Mouse (Mus musculus): ENCODE results near the gene Prdx6b. TPM values are rescaled to one million over a fixed set of nuclear protein-coding genes. Genes with fewer than 3 reads are reported as not detected.

Gene Prdx6b
- polyA plus RNA-seq, 1 experiment from 2014 or later = 0.12 TPM

DNA sequence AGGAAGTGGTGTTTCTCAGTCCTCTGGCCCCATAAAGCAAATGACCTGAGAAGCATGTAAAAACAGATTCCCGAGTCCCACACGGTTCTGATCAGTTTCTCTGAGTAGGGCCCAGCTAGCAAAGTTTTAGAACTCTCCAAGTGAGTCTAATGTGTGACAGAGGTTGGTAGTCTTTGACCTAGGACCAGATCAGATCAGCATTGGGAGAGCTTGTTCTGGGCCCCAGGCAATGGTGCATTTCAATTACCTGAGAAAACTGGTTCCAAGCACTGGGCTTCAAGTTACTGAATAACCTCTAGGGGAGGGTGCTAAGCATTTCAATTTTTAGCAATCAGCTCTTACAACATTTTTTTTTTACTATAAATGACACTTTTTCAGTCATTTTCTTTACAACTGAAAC is 10.1 kb upstream of the Prdx6b start:
- peaks cover 33% of the 10 kb centered on the region for H3K27me3 ChIP-seq
- CTCF ChIA-PET = interaction anchor here (1.1 to 1.6 kb wide), 4 partner anchors 15 to 417 kb away, joined by 3 to 5 read pairs (median 3); no protein-coding TSS in a partner anchor
- TF ChIP-seq CTCF (IDR thresholded peaks at IDR 0.05) = no peak
- DNase-seq (ENCODE audit: low read depth, low spot score) (no peak), ATAC-seq (no peak)
- in situ Hi-C loops (cut with MboI; ENCODE audit: low pct_unique_long_range_greater_than_20kb) = loop anchor here (25.0 kb wide), 1 partner anchor 920 kb away; no protein-coding TSS in a partner anchor
- POLR2A ChIA-PET = no interaction called here

- in situ Hi-C loops (cut with MboI; ENCODE audit: low pct_unique_long_range_greater_than_20kb) = loop anchor here (25.0 kb wide), 1 partner anchor 924 kb away; no protein-coding TSS in a partner anchor
- TF ChIP-seq CTCF (IDR thresholded peaks at IDR 0.05) = no peak
- peaks cover 26% of the 10 kb centered on the region for H3K27me3 ChIP-seq
- POLR2A ChIA-PET = no interaction called here
- DNase-seq (ENCODE audit: low read depth, low spot score) (no peak), ATAC-seq (no peak)
- CTCF ChIA-PET = interaction anchor here (1.0 kb wide), 1 partner anchor 10 kb away, joined by 3 read pairs; no protein-coding TSS in a partner anchor
Observed at GRCm38 (mm10) chr2:80286397-80286796, 5.9 kb upstream of the Prdx6b start.

- POLR2A ChIA-PET = no interaction called here
- in situ Hi-C loops (cut with MboI; ENCODE audit: low pct_unique_long_range_greater_than_20kb) = loop anchor here (25.0 kb wide), 1 partner anchor 936 kb away; no protein-coding TSS in a partner anchor
- DNase-seq (ENCODE audit: low read depth, low spot score) = no peak
- no peak for ATAC-seq
- peaks cover 33% of the 10 kb centered on the region for H3K27me3 ChIP-seq
- CTCF ChIA-PET = interaction anchor here (0.9 kb wide), 1 partner anchor 16 kb away, joined by 3 read pairs; no protein-coding TSS in a partner anchor
- no peak for TF ChIP-seq CTCF (IDR thresholded peaks at IDR 0.05)
Observed at GRCm38 (mm10) chr2:80298334-80298733, 6.1 kb downstream of the Prdx6b start.

DNA sequence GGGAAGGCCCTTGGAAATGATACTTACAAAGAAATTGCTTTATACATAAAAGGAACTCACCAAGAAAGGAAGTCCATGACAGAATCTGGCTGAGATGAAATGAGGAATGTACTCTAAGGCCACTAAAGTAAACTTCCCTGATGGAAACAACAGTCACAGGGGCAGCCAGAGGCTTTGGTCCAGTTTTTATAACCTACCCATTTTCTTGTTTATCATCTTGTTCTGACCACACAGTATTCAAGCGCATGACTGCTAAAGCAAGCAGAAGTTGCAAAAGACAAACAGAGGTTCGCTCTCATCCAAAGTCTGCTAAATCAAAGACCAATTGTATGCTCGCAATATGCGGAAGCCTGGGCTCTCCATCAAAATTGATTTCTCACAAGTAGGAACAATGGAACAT is 8.5 kb downstream of the Prdx6b start:
- in situ Hi-C loops (cut with MboI; ENCODE audit: low pct_unique_long_range_greater_than_20kb) = no loop called here
- no peak for DNase-seq (ENCODE audit: low read depth, low spot score)
- POLR2A ChIA-PET = no interaction called here
- no peak for ATAC-seq
- H3K27me3 ChIP-seq = peaks cover 22% of the 10 kb centered on the region
- CTCF ChIA-PET = no interaction called here
- no peak for TF ChIP-seq CTCF (IDR thresholded peaks at IDR 0.05)

DNA sequence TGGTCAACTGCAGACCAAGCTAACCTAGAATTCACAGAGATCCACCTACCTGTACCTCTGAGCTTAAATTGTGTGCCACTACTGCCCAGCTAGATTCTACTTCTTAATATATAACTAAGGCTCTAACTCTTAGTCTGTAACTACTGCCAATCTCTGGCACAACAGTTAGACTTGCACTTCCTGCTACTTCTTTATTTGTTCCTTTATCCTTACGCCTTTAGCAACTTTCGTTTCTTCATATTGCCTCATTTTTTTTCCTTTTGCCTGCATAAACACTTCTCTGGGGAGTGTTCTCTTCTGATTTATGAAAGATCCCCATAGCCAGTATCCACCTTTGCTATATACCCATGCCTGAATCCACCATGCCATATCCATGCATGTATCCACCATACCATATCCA is 11.7 kb downstream of the Prdx6b start:
- ATAC-seq (no peak), DNase-seq (ENCODE audit: low read depth, low spot score) (no peak)
- ChIA-PET POLR2A (no interaction called here), CTCF (interaction anchor here (1.6 kb wide), 1 partner anchor 29 kb away, joined by 4 read pairs; no protein-coding TSS in a partner anchor)
- in situ Hi-C loops (cut with MboI; ENCODE audit: low pct_unique_long_range_greater_than_20kb) = no loop called here
- no peak for TF ChIP-seq CTCF (IDR thresholded peaks at IDR 0.05)
- peaks cover 10% of the 10 kb centered on the region for H3K27me3 ChIP-seq

GRCm38 (mm10) chr2:80307701-80308100 is 15.4 kb downstream of the Prdx6b start:
- ATAC-seq (no peak), DNase-seq (ENCODE audit: low read depth, low spot score) (no peak)
- TF ChIP-seq CTCF (IDR thresholded peaks at IDR 0.05) = no peak
- in situ Hi-C loops (cut with MboI; ENCODE audit: low pct_unique_long_range_greater_than_20kb) = no loop called here
- POLR2A ChIA-PET = no interaction called here
- H3K27me3 ChIP-seq = no peaks in the 10 kb centered on the region
- CTCF ChIA-PET = no interaction called here

DNA sequence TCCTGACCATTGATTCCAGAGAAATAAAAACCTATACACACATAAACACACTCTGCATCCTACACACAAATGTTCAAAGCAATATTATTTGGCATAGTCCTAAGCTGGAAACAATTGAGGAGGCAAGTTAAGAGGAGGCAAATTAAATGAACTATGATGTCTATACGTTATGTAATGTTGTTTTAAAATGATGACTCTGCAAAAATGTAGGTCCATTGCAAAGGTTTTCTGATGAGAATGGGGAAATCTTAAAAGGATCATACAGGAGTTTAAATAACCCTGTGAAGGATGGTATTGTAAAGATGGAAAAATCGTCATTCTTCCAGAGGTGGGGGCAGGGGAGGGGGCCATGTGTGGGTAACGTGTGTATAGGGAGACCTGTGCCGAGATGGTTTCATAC is 17.5 kb downstream of the Prdx6b start:
- DNase-seq (ENCODE audit: low read depth, low spot score) (no peak), ATAC-seq (no peak)
- POLR2A ChIA-PET = no interaction called here
- CTCF ChIA-PET = no interaction called here
- H3K27me3 ChIP-seq = no peaks in the 10 kb centered on the region
- no peak for TF ChIP-seq CTCF (IDR thresholded peaks at IDR 0.05)
- in situ Hi-C loops (cut with MboI; ENCODE audit: low pct_unique_long_range_greater_than_20kb) = no loop called here

DNA sequence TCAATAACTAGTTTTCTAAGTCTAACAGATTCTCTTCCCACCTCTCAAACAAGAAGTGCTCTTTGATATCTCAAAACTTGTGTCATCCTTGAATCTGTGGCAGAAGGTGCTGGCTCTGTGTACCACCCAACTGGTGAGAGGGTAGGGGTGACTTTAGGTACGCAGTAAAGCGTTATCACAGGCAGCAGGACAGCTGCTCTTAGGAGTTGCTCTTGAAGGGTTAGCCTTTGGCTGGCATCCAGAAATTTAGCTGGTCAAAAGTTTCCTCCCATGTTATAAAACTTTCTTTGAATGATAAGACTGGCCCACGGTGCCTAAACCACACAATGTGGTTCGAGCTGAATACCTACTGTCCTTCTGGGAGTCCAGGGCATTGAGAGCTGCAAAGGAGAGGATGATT is 18.5 kb downstream of the Prdx6b start:
- in situ Hi-C loops (cut with MboI; ENCODE audit: low pct_unique_long_range_greater_than_20kb) = no loop called here
- CTCF ChIA-PET = no interaction called here
- no peak for ATAC-seq
- POLR2A ChIA-PET = no interaction called here
- TF ChIP-seq CTCF (IDR thresholded peaks at IDR 0.05) = no peak
- no peak for DNase-seq (ENCODE audit: low read depth, low spot score)
- no peaks in the 10 kb centered on the region for H3K27me3 ChIP-seq

DNA sequence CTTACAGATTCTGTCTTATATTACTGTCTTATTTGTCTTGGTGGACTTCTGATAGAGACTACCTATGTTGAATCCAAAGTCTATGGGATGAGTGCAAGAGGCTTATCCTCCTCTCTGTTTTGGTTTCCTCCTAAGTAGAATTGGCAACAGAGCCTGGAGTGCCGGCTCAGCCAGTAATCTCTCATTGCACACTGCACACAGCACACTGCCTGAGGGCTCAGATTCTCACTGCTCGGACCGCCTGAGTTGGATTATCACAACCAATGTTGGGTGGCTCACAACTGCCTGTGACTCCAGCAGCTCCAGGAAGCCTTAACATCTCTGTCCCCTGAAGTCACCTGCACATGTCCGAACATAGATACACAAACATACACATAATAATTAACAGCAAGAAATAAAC is 19.1 kb downstream of the Prdx6b start:
- ChIA-PET CTCF (no interaction called here), POLR2A (no interaction called here)
- H3K27me3 ChIP-seq = no peaks in the 10 kb centered on the region
- in situ Hi-C loops (cut with MboI; ENCODE audit: low pct_unique_long_range_greater_than_20kb) = no loop called here
- DNase-seq (ENCODE audit: low read depth, low spot score) (no peak), ATAC-seq (no peak)
- TF ChIP-seq CTCF (IDR thresholded peaks at IDR 0.05) = no peak

DNA sequence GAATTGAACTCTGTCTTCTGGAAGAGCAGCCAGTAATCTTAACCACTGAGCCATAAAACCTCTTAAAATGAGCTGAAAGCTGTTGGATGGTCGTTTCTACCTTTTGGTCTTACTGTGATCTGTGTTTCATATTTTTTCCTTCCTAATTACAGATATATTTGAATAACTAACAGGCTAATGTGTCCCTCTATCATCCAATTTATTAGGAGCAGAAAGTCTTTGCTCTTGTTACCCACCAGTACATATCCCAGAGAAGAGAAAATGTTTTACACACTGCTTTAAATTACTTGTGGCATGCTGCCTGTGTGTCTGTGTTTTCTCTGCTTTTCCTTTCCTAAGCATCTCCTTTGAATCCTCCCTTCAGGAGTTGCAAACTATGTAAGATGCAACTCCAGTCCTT is 21.9 kb downstream of the Prdx6b start:
- ATAC-seq = no peak
- TF ChIP-seq CTCF (IDR thresholded peaks at IDR 0.05) = no peak
- ChIA-PET POLR2A (no interaction called here), CTCF (interaction anchor here (1.2 kb wide), 1 partner anchor 30 kb away, joined by 3 read pairs; no protein-coding TSS in a partner anchor)
- DNase-seq (ENCODE audit: low read depth, low spot score) = no peak
- H3K27me3 ChIP-seq = no peaks in the 10 kb centered on the region
- in situ Hi-C loops (cut with MboI; ENCODE audit: low pct_unique_long_range_greater_than_20kb) = no loop called here

GRCm38 (mm10) chr2:80314854-80315241 is 22.6 kb downstream of the Prdx6b start:
- ATAC-seq (peak; percentile 58), DNase-seq (ENCODE audit: low read depth, low spot score) (no peak)
- no peaks in the 10 kb centered on the region for H3K27me3 ChIP-seq
- in situ Hi-C loops (cut with MboI; ENCODE audit: low pct_unique_long_range_greater_than_20kb) = no loop called here
- CTCF ChIA-PET = interaction anchor here (1.2 kb wide), 1 partner anchor 29 kb away, joined by 3 read pairs; no protein-coding TSS in a partner anchor
- POLR2A ChIA-PET = no interaction called here
- no peak for TF ChIP-seq CTCF (IDR thresholded peaks at IDR 0.05)
